Comparison of ENCODE assay signal across 8 mouse cellular contexts in the genomic region with DNA sequence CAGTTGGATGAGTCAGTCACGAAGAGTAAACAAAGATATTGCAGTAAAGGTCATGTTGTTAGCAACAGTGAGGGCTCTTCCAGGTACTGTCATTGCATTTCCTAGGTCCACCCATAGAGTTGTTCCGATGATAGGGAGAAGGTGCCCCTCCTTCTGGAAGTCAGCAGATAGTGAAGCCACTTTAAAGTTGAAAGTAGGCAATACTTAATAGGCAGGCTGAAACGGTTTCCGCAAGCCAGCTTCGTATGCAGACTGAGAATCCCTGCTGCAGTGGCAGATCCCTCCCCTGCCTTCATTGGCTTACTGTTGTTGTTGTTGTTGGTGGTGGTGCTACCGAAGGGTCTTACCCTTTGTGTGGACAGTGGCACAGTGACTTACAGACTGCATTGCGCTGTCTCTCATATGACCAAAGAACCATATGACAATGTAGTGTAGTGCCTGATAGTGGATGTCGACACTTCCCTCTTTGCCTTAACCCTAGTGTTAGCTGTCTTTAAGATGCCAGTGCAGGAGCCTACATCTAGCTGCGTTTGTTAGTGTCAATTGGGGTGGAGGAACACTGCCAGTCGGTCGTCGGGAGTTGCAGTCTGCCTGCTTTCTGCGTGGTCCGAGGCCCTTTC. TPM values are rescaled to one million over a fixed set of nuclear protein-coding genes. Genes with fewer than 3 reads are reported as not detected.
DNase-seq lines count a peak whose midpoint lies in the region; ATAC-seq and TF ChIP-seq lines count a peak whose summit lies in the region.

No protein-coding gene starts in this region.

- WGBS in kidney, embryonic 15.5 days = 20% methylated on average over 14 of the region's 14 CpGs
- 11% methylated on average over 14 of the region's 14 CpGs for WGBS in heart, embryonic 15.5 days
- WGBS in liver, postnatal 0 days (ENCODE audit: insufficient replicate concordance) = 11% methylated on average over 14 of the region's 14 CpGs
- 10% methylated on average over 14 of the region's 14 CpGs for WGBS in olfactory bulb, adult 2 months

- peak overlapping the region; percentile 74 for H3K4me3 ChIP-seq in kidney, embryonic 15.5 days (replicated peaks)
- H3K4me3 ChIP-seq in heart, embryonic 15.5 days = peak overlapping the region; percentile 88
- H3K4me3 ChIP-seq in liver, postnatal 0 days (ENCODE audit: low read depth, low read length) = peak overlapping the region; percentile 74
- H3K4me3 ChIP-seq in olfactory bulb, adult 2 months (ENCODE audit: insufficient read depth, low read depth, low read length) = peak overlapping the region; percentile 67

- H3K4me2 ChIP-seq in kidney, embryonic 15.5 days = peak overlapping the region; percentile 82
- peak overlapping the region; percentile 93 for H3K4me2 ChIP-seq in heart, embryonic 15.5 days
- H3K4me2 ChIP-seq in liver, postnatal 0 days (ENCODE audit: low read depth, low read length) = peak overlapping the region; percentile 85

- no peak for TF ChIP-seq POLR2A in olfactory bulb, adult 2 months (IDR thresholded peaks at IDR 0.05; ENCODE audit: insufficient read depth, low read depth, low read length)

- peaks cover 26% of the 10 kb centered on the region for H3K4me1 ChIP-seq in kidney, embryonic 15.5 days
- peaks cover 15% of the 10 kb centered on the region for H3K4me1 ChIP-seq in heart, embryonic 15.5 days (replicated peaks)
- peaks cover 6% of the 10 kb centered on the region for H3K4me1 ChIP-seq in liver, postnatal 0 days (ENCODE audit: insufficient read depth)
- peaks cover 14% of the 10 kb centered on the region for H3K4me1 ChIP-seq in olfactory bulb, adult 2 months (ENCODE audit: control insufficient read depth, insufficient read depth, low read length)

- H3K9ac ChIP-seq in kidney, embryonic 15.5 days = peak overlapping the region; percentile 76
- H3K9ac ChIP-seq in heart, embryonic 15.5 days = peak overlapping the region; percentile 82
- H3K9ac ChIP-seq in liver, postnatal 0 days (replicated peaks) = peak overlapping the region; percentile 75

- H3K27me3 ChIP-seq in kidney, embryonic 15.5 days = no peaks in the 10 kb centered on the region
- no peaks in the 10 kb centered on the region for H3K27me3 ChIP-seq in heart, embryonic 15.5 days
- no peaks in the 10 kb centered on the region for H3K27me3 ChIP-seq in liver, postnatal 0 days (ENCODE audit: insufficient read depth, low read length)

- H3K27ac ChIP-seq in kidney, embryonic 15.5 days = peak overlapping the region; percentile 82
- H3K27ac ChIP-seq in heart, embryonic 15.5 days = peak overlapping the region; percentile 80
- peak overlapping the region; percentile 88 for H3K27ac ChIP-seq in liver, postnatal 0 days (ENCODE audit: low read depth)
- H3K27ac ChIP-seq in olfactory bulb, adult 2 months (ENCODE audit: insufficient read depth, low read depth, low read length) = peak overlapping the region; percentile 43

- no peaks in the 10 kb centered on the region for H3K36me3 ChIP-seq in kidney, embryonic 15.5 days
- H3K36me3 ChIP-seq in heart, embryonic 15.5 days = no peaks in the 10 kb centered on the region
- H3K36me3 ChIP-seq in liver, postnatal 0 days (replicated peaks; ENCODE audit: insufficient read depth, low read length) = no peaks in the 10 kb centered on the region

- TF ChIP-seq CTCF in liver, postnatal 0 days (IDR thresholded peaks at IDR 0.05; ENCODE audit: low read depth) = no peak
- TF ChIP-seq CTCF in olfactory bulb, adult 2 months (IDR thresholded peaks at IDR 0.05; ENCODE audit: insufficient read depth, low read depth, low read length) = no peak

- H3K9me3 ChIP-seq in kidney, embryonic 15.5 days (replicated peaks) = no peaks in the 10 kb centered on the region
- no peaks in the 10 kb centered on the region for H3K9me3 ChIP-seq in heart, embryonic 15.5 days (replicated peaks)
- H3K9me3 ChIP-seq in liver, postnatal 0 days (ENCODE audit: low read length) = no peaks in the 10 kb centered on the region

- no peak for DNase-seq in kidney, adult 18-20 months
- peak; percentile 10 to 30 for DNase-seq in adrenal gland, postnatal 36 days
- peak; percentile 24 for DNase-seq in liver, postnatal 0 days
- DNase-seq in layer of hippocampus, adult 18-20 months (ENCODE audit: low spot score in 2 of 2) = no peak
- no peak for DNase-seq in urinary bladder, postnatal 14 days (ENCODE audit: low spot score)

- peak; percentile 47 for ATAC-seq in kidney, embryonic 15.5 days (replicated peaks; ENCODE audit: low FRiP score)
- peak; percentile 3; the same call in 1 of the 2 replicates for ATAC-seq in heart, embryonic 15.5 days (replicated peaks; ENCODE audit: insufficient number of reproducible peaks, insufficient read depth, low FRiP score, low read depth)
- ATAC-seq in liver, postnatal 0 days = peak; percentile 55

- TF ChIP-seq EP300 in liver, postnatal 0 days (IDR thresholded peaks at IDR 0.05; ENCODE audit: low read depth) = no peak

RNA-seq across cellular contexts. Expression of a gene that starts 0.4 kb away (rescaled TPM):
- polyA plus RNA-seq in kidney, embryonic 15.5 days (2015; fragmentation: Nextera tagmentation; extraction: Ambion mirVana) = 15.0 and 15.2 TPM in 2 replicates
- 10 to 100 TPM; 32.7 to 42.6 TPM for total RNA-seq in adrenal gland, postnatal 36 days (2021)
- 7.2 and 9.5 TPM in 2 replicates for polyA plus RNA-seq in heart, embryonic 15.5 days (2015; fragmentation: Nextera tagmentation; extraction: Ambion mirVana)
- 1.8 and 2.2 TPM in 2 replicates for polyA plus RNA-seq in liver, postnatal 0 days (2015; fragmentation: Nextera tagmentation; extraction: Ambion mirVana)
- polyA plus RNA-seq in olfactory bulb, adult 2 months (2012; ENCODE audit: insufficient read depth, insufficient read length, low replicate concordance, missing spikeins) = not detected in 2 replicates
- total RNA-seq in layer of hippocampus, adult 18-20 months (2021) = 10 to 100 TPM; 42.4 to 47.4 TPM

Comparison
In these comparisons a context has a peak if more than half of its experiments do, and no peak if none do; other contexts are left out.
1. ATAC-seq: peak in every context shown above with its lines; median percentile 55 in liver, postnatal 0 days; 47 in kidney, embryonic 15.5 days; 3 in heart, embryonic 15.5 days.
2. DNase-seq: peak in adrenal gland, postnatal 36 days (2 of 2) and liver, postnatal 0 days (single experiment); none in kidney, adult 18-20 months (single experiment), layer of hippocampus, adult 18-20 months (0 of 2) and urinary bladder, postnatal 14 days (single experiment).
3. Peak in every context shown above with its lines, with median percentiles within 50 percentile points of each other: H3K27ac ChIP-seq, H3K4me2 ChIP-seq, H3K4me3 ChIP-seq and H3K9ac ChIP-seq.